Mouse (Mus musculus) midbrain, embryonic 12.5 days (tissue): ENCODE data around the gene Bbs9. TPM values are rescaled to one million over a fixed set of nuclear protein-coding genes. Genes with fewer than 3 reads are reported as not detected.

Experiments used
- ATAC-seq: fragments of 200-750 bp; cut with Nextera tagmentation; 2 replicates; pipeline ENCODE4 v1.8.0; 2017; ENCODE audit warnings: low read depth, moderate TSS enrichment, moderate library complexity; ENCODE audit not compliant: low FRiP score
- H3K27ac ChIP-seq: fragments of 300-500 bp; sonication (generic); replicated peaks from 2 replicates; pipeline ENCODE4 v1.5.1; 2016; ENCODE audit warnings: mild to moderate bottlenecking
- H3K27me3 ChIP-seq: fragments of 300-500 bp; sonication (generic); 2 replicates; pipeline ENCODE4 v1.6.1; 2016; ENCODE audit warnings: mild to moderate bottlenecking
- H3K36me3 ChIP-seq: fragments of 300-500 bp; sonication (generic); 2 replicates; pipeline ENCODE4 v1.6.1; 2016
- H3K4me1 ChIP-seq: fragments of 300-500 bp; sonication (generic); 2 replicates; pipeline ENCODE4 v1.6.1; 2016
- H3K4me2 ChIP-seq: fragments of 300-500 bp; sonication (generic); replicated peaks from 2 replicates; pipeline ENCODE4 v1.6.1; 2016; ENCODE audit warnings: mild to moderate bottlenecking, moderate library complexity
- H3K4me3 ChIP-seq: fragments of 300-500 bp; sonication (generic); 2 replicates; pipeline ENCODE4 v1.5.1; 2016; ENCODE audit warnings: mild to moderate bottlenecking
- H3K9ac ChIP-seq: fragments of 300-500 bp; sonication (generic); replicated peaks from 2 replicates; pipeline ENCODE4 v1.6.1; 2016; ENCODE audit warnings: mild to moderate bottlenecking, moderate library complexity
- H3K9me3 ChIP-seq: fragments of 300-500 bp; sonication (generic); 2 replicates; pipeline ENCODE4 v1.6.1; 2016; ENCODE audit warnings: mild to moderate bottlenecking
- WGBS: fragments of 180-500 bp; shearing (Covaris S2); methylation state at CpG from one replicate; pipeline ENCODE4 v1.1.7; 2016; 5-methylcytosine and 5-hydroxymethylcytosine counted together
- polyA plus RNA-seq: library from polyadenylated mRNA; unstranded; fragments of >200 nt; fragmentation: Nextera tagmentation; extraction: Ambion mirVana; gene quantifications from 2 replicates; pipeline ENCODE4 v1.2.1, GENCODE M21; 2016

Gene Bbs9
- polyA plus RNA-seq, 1 experiment from 2014 or later, result 19.1 TPM

- 75% methylated on average over 5 of the region's 5 CpGs for WGBS
- ATAC-seq, result no peak
- H3K4me3 ChIP-seq, result no peak overlapping the region
- H3K9me3 ChIP-seq, result no peaks in the 10 kb centered on the region
- H3K4me1 ChIP-seq, result peaks cover 3% of the 10 kb centered on the region; the same call in 1 of the 2 replicates
- no peak overlapping the region for H3K4me2 ChIP-seq
- 0 out of 2 replicates have a peak, but pooled peaks cover 6% of the 10 kb centered on the region for H3K36me3 ChIP-seq
- H3K27ac ChIP-seq, result no peak overlapping the region
- no peaks in the 10 kb centered on the region for H3K27me3 ChIP-seq
- H3K9ac ChIP-seq, result no peak overlapping the region
These were observed 28.1 kb downstream of the Bbs9 start for GRCm38 (mm10) chr9:22503581-22503980.

GRCm38 (mm10) chr9:22505574-22505973 is 30.1 kb downstream of the Bbs9 start:
- Histone ChIP-seq H3K4me3 (no peak overlapping the region), H3K36me3 (no peaks in the 10 kb centered on the region), H3K9ac (no peak overlapping the region), H3K4me2 (no peak overlapping the region), H3K27me3 (no peaks in the 10 kb centered on the region), H3K9me3 (no peaks in the 10 kb centered on the region), H3K27ac (no peak overlapping the region), H3K4me1 (peaks cover 3% of the 10 kb centered on the region; the same call in 1 of the 2 replicates)
- no peak for ATAC-seq
- 77% methylated on average over 2 of the region's 2 CpGs for WGBS

GRCm38 (mm10) chr9:22515076-22515475 is 39.6 kb downstream of the Bbs9 start:
- H3K4me3 ChIP-seq, result no peak overlapping the region
- no peak overlapping the region for H3K4me2 ChIP-seq
- H3K4me1 ChIP-seq, result no peaks in the 10 kb centered on the region
- H3K9ac ChIP-seq, result no peak overlapping the region
- no peak overlapping the region for H3K27ac ChIP-seq
- 94% methylated on average over 4 of the region's 4 CpGs for WGBS
- ATAC-seq, result no peak
- no peaks in the 10 kb centered on the region for H3K9me3 ChIP-seq
- H3K27me3 ChIP-seq, result no peaks in the 10 kb centered on the region
- no peaks in the 10 kb centered on the region for H3K36me3 ChIP-seq

- Histone ChIP-seq H3K9me3 (no peaks in the 10 kb centered on the region; the same call in 1 of the 2 replicates), H3K4me1 (no peaks in the 10 kb centered on the region), H3K9ac (no peak overlapping the region), H3K27me3 (no peaks in the 10 kb centered on the region), H3K4me3 (no peak overlapping the region), H3K4me2 (no peak overlapping the region), H3K27ac (no peak overlapping the region), H3K36me3 (no peaks in the 10 kb centered on the region)
- WGBS, result 95% methylated on average over 3 of the region's 3 CpGs
- ATAC-seq, result 0 out of 2 replicates have a peak, but pooled peaks have one; percentile 60
These were observed 43.0 kb downstream of the Bbs9 start for GRCm38 (mm10) chr9:22518394-22519041.

GRCm38 (mm10) chr9:22523460-22523859 is 47.9 kb downstream of the Bbs9 start:
- Histone ChIP-seq H3K4me2 (no peak overlapping the region), H3K27ac (no peak overlapping the region), H3K4me3 (no peak overlapping the region), H3K4me1 (no peaks in the 10 kb centered on the region), H3K27me3 (no peaks in the 10 kb centered on the region), H3K9me3 (no peaks in the 10 kb centered on the region; the same call in 1 of the 2 replicates), H3K9ac (no peak overlapping the region), H3K36me3 (no peaks in the 10 kb centered on the region)
- 93% methylated on average over 1 of the region's 1 CpGs for WGBS
- no peak for ATAC-seq

- Histone ChIP-seq H3K4me3 (no peak overlapping the region), H3K4me2 (no peak overlapping the region), H3K27me3 (no peaks in the 10 kb centered on the region), H3K4me1 (peaks cover 6% of the 10 kb centered on the region; the same call in 1 of the 2 replicates), H3K9ac (no peak overlapping the region), H3K27ac (no peak overlapping the region), H3K36me3 (no peaks in the 10 kb centered on the region), H3K9me3 (no peaks in the 10 kb centered on the region)
- WGBS, result 87% methylated on average over 3 of the region's 3 CpGs
- ATAC-seq, result no peak
These were observed 55.4 kb downstream of the Bbs9 start for GRCm38 (mm10) chr9:22530734-22531489.

GRCm38 (mm10) chr9:22532112-22532511 is 56.6 kb downstream of the Bbs9 start:
- WGBS, result 85% methylated on average over 5 of the region's 5 CpGs
- no peak overlapping the region for H3K4me3 ChIP-seq
- no peak overlapping the region for H3K4me2 ChIP-seq
- H3K27ac ChIP-seq, result no peak overlapping the region
- H3K9ac ChIP-seq, result no peak overlapping the region
- H3K36me3 ChIP-seq, result no peaks in the 10 kb centered on the region
- no peak for ATAC-seq
- H3K27me3 ChIP-seq, result no peaks in the 10 kb centered on the region
- H3K9me3 ChIP-seq, result no peaks in the 10 kb centered on the region
- peaks cover 6% of the 10 kb centered on the region; the same call in 1 of the 2 replicates for H3K4me1 ChIP-seq

GRCm38 (mm10) chr9:22532810-22533447 is 57.4 kb downstream of the Bbs9 start:
- Histone ChIP-seq H3K27ac (no peak overlapping the region), H3K4me2 (no peak overlapping the region), H3K9ac (no peak overlapping the region), H3K27me3 (no peaks in the 10 kb centered on the region), H3K4me1 (peaks cover 6% of the 10 kb centered on the region; the same call in 1 of the 2 replicates), H3K4me3 (no peak overlapping the region), H3K9me3 (no peaks in the 10 kb centered on the region), H3K36me3 (no peaks in the 10 kb centered on the region)
- 56% methylated on average over 9 of the region's 9 CpGs for WGBS
- peak; percentile 74 for ATAC-seq

- Histone ChIP-seq H3K9me3 (no peaks in the 10 kb centered on the region), H3K4me2 (no peak overlapping the region), H3K27me3 (no peaks in the 10 kb centered on the region), H3K4me3 (no peak overlapping the region), H3K9ac (no peak overlapping the region), H3K4me1 (peaks cover 19% of the 10 kb centered on the region), H3K27ac (no peak overlapping the region), H3K36me3 (no peaks in the 10 kb centered on the region)
- ATAC-seq, result no peak
- WGBS, result 94% methylated on average over 11 of the region's 11 CpGs
These were observed 62.4 kb downstream of the Bbs9 start for GRCm38 (mm10) chr9:22537767-22538373.

- no peak overlapping the region for H3K9ac ChIP-seq
- H3K36me3 ChIP-seq, result no peaks in the 10 kb centered on the region
- no peak overlapping the region for H3K4me2 ChIP-seq
- 91% methylated on average over 4 of the region's 4 CpGs for whole genome bisulfite sequencing
- H3K27ac ChIP-seq, result no peak overlapping the region
- no peak overlapping the region for H3K4me3 ChIP-seq
- peaks cover 19% of the 10 kb centered on the region for H3K4me1 ChIP-seq
- no peaks in the 10 kb centered on the region for H3K9me3 ChIP-seq
- ATAC-seq, result no peak
- no peaks in the 10 kb centered on the region for H3K27me3 ChIP-seq
These were observed 64.0 kb downstream of the Bbs9 start for GRCm38 (mm10) chr9:22539546-22539945.

- H3K4me1 ChIP-seq, result peaks cover 21% of the 10 kb centered on the region
- H3K9ac ChIP-seq, result no peak overlapping the region
- no peak overlapping the region for H3K4me2 ChIP-seq
- no peak overlapping the region for H3K4me3 ChIP-seq
- no peak overlapping the region for H3K27ac ChIP-seq
- H3K9me3 ChIP-seq, result no peaks in the 10 kb centered on the region
- H3K36me3 ChIP-seq, result no peaks in the 10 kb centered on the region
- 90% methylated on average over 10 of the region's 10 CpGs for WGBS
- ATAC-seq, result no peak
- no peaks in the 10 kb centered on the region for H3K27me3 ChIP-seq
These were observed 65.6 kb downstream of the Bbs9 start for GRCm38 (mm10) chr9:22541130-22541529.

GRCm38 (mm10) chr9:22543467-22543866 is 68.0 kb downstream of the Bbs9 start:
- Histone ChIP-seq H3K9me3 (no peaks in the 10 kb centered on the region), H3K4me1 (peaks cover 21% of the 10 kb centered on the region), H3K9ac (no peak overlapping the region), H3K27me3 (no peaks in the 10 kb centered on the region), H3K36me3 (no peaks in the 10 kb centered on the region), H3K4me2 (no peak overlapping the region), H3K4me3 (no peak overlapping the region), H3K27ac (no peak overlapping the region)
- WGBS, result 70% methylated on average over 5 of the region's 5 CpGs
- no peak for ATAC-seq
